Mouse (Mus musculus) forebrain, postnatal 0 days (tissue): Measurements from ENCODE around the gene Phxr2. TPM values are rescaled to one million over a fixed set of nuclear protein-coding genes. Genes with fewer than 3 reads are reported as not detected.

ENCODE experiments used
- ATAC-seq: fragments of 200-750 bp; cut with Nextera tagmentation; 2 replicates; pipeline ENCODE4 v1.8.0; 2017; ENCODE audit warnings: mild to moderate bottlenecking, moderate library complexity
- DNase-seq: peaks from one replicate; pipeline ENCODE4 v3.0.0-alpha.2; 2015
- H3K27ac ChIP-seq: fragments of 300-500 bp; sonication (generic); 2 replicates; pipeline ENCODE4 v1.5.1; 2014; ENCODE audit warnings: low read depth, mild to moderate bottlenecking, antibody characterized with exemption, low read length, moderate library complexity, mixed read lengths
- H3K27me3 ChIP-seq: fragments of 300-500 bp; sonication (generic); 2 replicates; pipeline ENCODE4 v1.6.1; 2014; ENCODE audit warnings: mild to moderate bottlenecking, low read length, mixed read lengths; ENCODE audit not compliant: insufficient read depth
- H3K36me3 ChIP-seq: fragments of 300-500 bp; sonication (generic); 2 replicates; pipeline ENCODE4 v1.6.1; 2014; ENCODE audit warnings: mild to moderate bottlenecking, moderate library complexity; ENCODE audit not compliant: insufficient read depth
- H3K4me1 ChIP-seq: fragments of 300-500 bp; sonication (generic); 2 replicates; pipeline ENCODE4 v1.6.1; 2014; ENCODE audit warnings: antibody characterized with exemption; ENCODE audit not compliant: insufficient read depth
- H3K4me2 ChIP-seq: fragments of 300-500 bp; sonication (generic); 2 replicates; pipeline ENCODE4 v1.6.1; 2014; ENCODE audit warnings: low read depth, mild to moderate bottlenecking, moderate library complexity
- H3K4me3 ChIP-seq: fragments of 300-500 bp; sonication (generic); 2 replicates; pipeline ENCODE4 v1.5.1; 2014; ENCODE audit warnings: low read depth, low read length, mixed read lengths
- H3K9ac ChIP-seq: fragments of 300-500 bp; sonication (generic); 2 replicates; pipeline ENCODE4 v1.6.1; 2014; ENCODE audit warnings: mild to moderate bottlenecking
- H3K9me3 ChIP-seq: fragments of 300-500 bp; sonication (generic); 2 replicates; pipeline ENCODE4 v1.6.1; 2016; ENCODE audit warnings: low read length
- CTCF ChIP-seq: sonication (generic); IDR thresholded peaks from 2 replicates; pipeline ENCODE4 v1.5.1; 2016; ENCODE audit warnings: antibody characterized with exemption, control low read depth, low read depth
- WGBS: fragments of 180-500 bp; shearing (Covaris S2); extraction: QIAGEN DNeasy Blood & Tissue Kit; methylation state at CpG from one replicate; pipeline ENCODE4 v1.1.7; 2014; 5-methylcytosine and 5-hydroxymethylcytosine counted together
- polyA plus RNA-seq: library from polyadenylated mRNA; unstranded; fragments of >200 nt; fragmentation: Nextera tagmentation; extraction: Ambion mirVana; gene quantifications from 2 replicates; pipeline ENCODE4 v1.2.1, GENCODE M21; 2015
- total RNA-seq: library from RNA; depleted of rRNA; stranded (reverse); fragments of >200 nt; gene quantifications from 2 replicates; pipeline ENCODE4 v1.2.3, GENCODE M21; 2014

Gene Phxr2
- total and polyA plus RNA-seq, 2 experiments from 2014 or later, result not detected

DNA sequence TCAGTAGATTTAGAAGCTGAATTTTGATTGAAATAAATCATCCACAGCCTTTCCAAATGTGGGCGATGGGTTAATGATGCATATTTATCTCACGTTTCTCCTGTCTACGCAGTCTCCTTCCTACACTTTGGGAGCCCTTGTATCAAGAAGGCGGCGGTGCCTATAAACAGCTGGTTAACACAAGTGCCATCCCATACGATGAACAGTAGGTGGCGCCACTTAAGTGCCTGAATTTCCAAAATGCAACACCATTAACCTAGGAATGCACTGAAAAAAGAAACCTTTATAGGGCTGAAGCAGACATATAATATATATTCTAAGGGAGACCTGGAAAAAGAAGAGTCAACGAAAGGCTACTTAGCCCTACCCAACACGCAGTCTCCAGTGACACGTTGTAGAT is 28.8 kb downstream of the Phxr2 start:
- Histone ChIP-seq H3K9ac (no peak overlapping the region), H3K4me2 (no peak overlapping the region), H3K36me3 (no peaks in the 10 kb centered on the region), H3K4me3 (no peak overlapping the region), H3K4me1 (no peaks in the 10 kb centered on the region), H3K9me3 (no peaks in the 10 kb centered on the region), H3K27me3 (no peaks in the 10 kb centered on the region), H3K27ac (no peak overlapping the region)
- peak; percentile 33 for DNase-seq
- TF ChIP-seq CTCF, result peak; percentile 67
- no peak for ATAC-seq
- WGBS, result 71% methylated on average over 10 of the region's 10 CpGs

DNA sequence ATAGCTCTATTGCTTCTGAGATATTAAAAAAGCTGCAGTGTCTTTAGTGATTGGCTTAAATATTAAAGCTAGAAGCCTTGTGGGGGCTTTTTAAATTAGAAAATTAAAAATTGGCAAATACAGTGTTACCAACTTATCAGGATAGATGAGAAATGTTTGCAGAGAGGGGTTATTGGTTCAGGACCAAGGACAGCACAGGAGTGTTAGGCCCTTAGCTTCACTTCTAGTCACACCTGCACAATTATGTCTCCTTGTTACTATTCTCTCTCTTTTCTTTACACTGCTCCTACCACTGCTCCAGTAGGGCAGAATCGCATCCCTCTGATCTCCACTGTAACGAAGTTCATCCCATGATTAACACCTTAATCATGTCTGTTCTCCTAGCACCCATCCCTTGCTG is 31.0 kb downstream of the Phxr2 start:
- no peaks in the 10 kb centered on the region for H3K36me3 ChIP-seq
- no peak overlapping the region for H3K9ac ChIP-seq
- DNase-seq, result no peak
- 82% methylated on average over 2 of the region's 2 CpGs for WGBS
- no peaks in the 10 kb centered on the region for H3K4me1 ChIP-seq
- H3K4me3 ChIP-seq, result no peak overlapping the region
- no peaks in the 10 kb centered on the region for H3K9me3 ChIP-seq
- no peak for TF ChIP-seq CTCF
- no peaks in the 10 kb centered on the region for H3K27me3 ChIP-seq
- ATAC-seq, result no peak
- no peak overlapping the region for H3K4me2 ChIP-seq
- no peak overlapping the region for H3K27ac ChIP-seq

DNA sequence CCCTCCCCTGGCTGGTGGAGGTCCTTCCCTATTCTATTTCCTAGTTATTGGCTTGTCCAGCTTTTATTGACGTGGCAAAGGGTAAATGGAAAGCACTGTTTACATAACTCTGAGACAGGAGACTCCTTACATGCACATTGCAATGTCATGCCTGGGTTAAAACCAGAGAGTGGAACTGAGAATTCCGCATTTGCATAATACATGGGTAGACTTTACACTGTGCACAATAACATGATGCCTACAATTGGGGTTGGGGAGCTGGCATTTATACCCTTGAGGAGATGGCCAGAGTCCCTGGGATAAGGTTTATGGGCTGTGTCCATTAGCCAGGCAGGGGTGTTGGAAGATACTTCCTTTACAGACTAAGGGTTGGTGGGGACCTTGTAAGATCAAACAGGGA is 32.8 kb downstream of the Phxr2 start:
- no peaks in the 10 kb centered on the region for H3K9me3 ChIP-seq
- no peaks in the 10 kb centered on the region for H3K27me3 ChIP-seq
- DNase-seq, result no peak
- ATAC-seq, result no peak
- WGBS, result 93% methylated on average over 2 of the region's 2 CpGs
- no peak overlapping the region for H3K4me3 ChIP-seq
- no peaks in the 10 kb centered on the region for H3K4me1 ChIP-seq
- H3K27ac ChIP-seq, result no peak overlapping the region
- no peaks in the 10 kb centered on the region for H3K36me3 ChIP-seq
- no peak for TF ChIP-seq CTCF
- no peak overlapping the region for H3K4me2 ChIP-seq
- H3K9ac ChIP-seq, result no peak overlapping the region

DNA sequence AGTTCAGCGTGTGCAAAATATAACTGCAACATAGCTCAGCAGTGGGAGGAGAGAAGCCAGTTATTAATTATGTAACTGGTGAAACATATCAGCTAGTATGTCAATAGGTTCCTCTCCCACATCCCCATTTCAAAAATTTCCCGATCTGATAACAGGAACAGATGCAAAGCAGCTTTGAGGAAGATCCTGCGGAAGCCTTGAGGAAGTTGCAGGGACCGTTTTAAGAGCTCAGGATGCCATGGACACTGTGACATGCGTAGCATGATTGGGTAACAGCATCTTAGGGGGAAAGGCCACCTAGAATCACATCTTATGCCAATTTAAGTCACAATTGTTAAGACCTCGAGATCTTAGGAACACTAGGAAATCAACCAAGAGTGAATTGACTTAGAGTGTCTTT is 36.2 kb downstream of the Phxr2 start:
- DNase-seq (no peak), ATAC-seq (no peak)
- Histone ChIP-seq H3K27ac (no peak overlapping the region), H3K27me3 (no peaks in the 10 kb centered on the region), H3K36me3 (no peaks in the 10 kb centered on the region), H3K9ac (no peak overlapping the region), H3K9me3 (no peaks in the 10 kb centered on the region), H3K4me2 (no peak overlapping the region), H3K4me1 (no peaks in the 10 kb centered on the region), H3K4me3 (no peak overlapping the region)
- no peak for TF ChIP-seq CTCF
- 85% methylated on average over 6 of the region's 6 CpGs for WGBS

DNA sequence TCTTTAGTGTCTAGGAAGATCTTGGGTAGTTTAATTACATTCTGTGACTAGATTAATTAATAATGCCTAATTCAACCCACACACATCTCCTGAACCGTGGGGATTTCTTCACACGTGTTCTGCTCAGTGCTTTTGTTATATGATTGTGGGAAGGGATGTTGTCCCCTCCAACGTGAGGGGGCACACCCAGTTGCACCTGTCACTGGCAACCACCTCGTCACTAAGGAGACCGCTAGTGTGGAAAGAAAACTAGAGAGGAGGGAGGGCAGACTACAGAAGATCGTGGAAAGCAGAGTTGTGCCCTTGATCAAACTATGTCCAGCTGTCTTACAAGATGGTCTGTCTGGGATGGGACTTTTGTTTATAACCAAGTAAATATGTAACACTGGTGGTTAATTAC is 40.1 kb downstream of the Phxr2 start:
- no peaks in the 10 kb centered on the region for H3K4me1 ChIP-seq
- ATAC-seq (no peak), DNase-seq (no peak)
- no peak overlapping the region for H3K9ac ChIP-seq
- no peak for TF ChIP-seq CTCF
- no peaks in the 10 kb centered on the region for H3K27me3 ChIP-seq
- H3K4me3 ChIP-seq, result no peak overlapping the region
- H3K9me3 ChIP-seq, result no peaks in the 10 kb centered on the region
- H3K4me2 ChIP-seq, result no peak overlapping the region
- no peaks in the 10 kb centered on the region for H3K36me3 ChIP-seq
- 59% methylated on average over 6 of the region's 6 CpGs for WGBS
- no peak overlapping the region for H3K27ac ChIP-seq

DNA sequence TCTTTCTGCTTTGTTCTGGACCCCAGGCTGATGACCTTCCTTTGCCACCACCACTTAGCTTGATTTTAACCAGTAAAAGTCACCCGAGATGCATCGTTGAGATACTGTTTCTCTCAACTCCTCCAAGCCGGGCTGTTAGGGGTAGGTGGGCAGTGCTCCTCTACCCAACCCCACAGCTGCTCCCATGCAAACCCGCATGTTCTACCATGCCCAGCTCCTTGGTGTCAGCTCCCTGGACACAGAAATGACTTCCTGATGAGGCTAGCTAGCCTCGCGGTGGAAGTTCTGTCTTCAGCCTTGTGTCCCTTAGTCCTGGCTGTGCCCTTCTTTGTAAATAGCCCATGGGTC is 40.9 kb downstream of the Phxr2 start:
- Histone ChIP-seq H3K27me3 (no peaks in the 10 kb centered on the region), H3K9me3 (no peaks in the 10 kb centered on the region), H3K27ac (no peak overlapping the region), H3K36me3 (no peaks in the 10 kb centered on the region), H3K4me1 (no peaks in the 10 kb centered on the region), H3K9ac (no peak overlapping the region), H3K4me2 (no peak overlapping the region), H3K4me3 (no peak overlapping the region)
- 69% methylated on average over 6 of the region's 6 CpGs for WGBS
- peak; percentile 21; the same call in 1 of the 2 replicates for ATAC-seq
- DNase-seq, result no peak
- TF ChIP-seq CTCF, result no peak

DNA sequence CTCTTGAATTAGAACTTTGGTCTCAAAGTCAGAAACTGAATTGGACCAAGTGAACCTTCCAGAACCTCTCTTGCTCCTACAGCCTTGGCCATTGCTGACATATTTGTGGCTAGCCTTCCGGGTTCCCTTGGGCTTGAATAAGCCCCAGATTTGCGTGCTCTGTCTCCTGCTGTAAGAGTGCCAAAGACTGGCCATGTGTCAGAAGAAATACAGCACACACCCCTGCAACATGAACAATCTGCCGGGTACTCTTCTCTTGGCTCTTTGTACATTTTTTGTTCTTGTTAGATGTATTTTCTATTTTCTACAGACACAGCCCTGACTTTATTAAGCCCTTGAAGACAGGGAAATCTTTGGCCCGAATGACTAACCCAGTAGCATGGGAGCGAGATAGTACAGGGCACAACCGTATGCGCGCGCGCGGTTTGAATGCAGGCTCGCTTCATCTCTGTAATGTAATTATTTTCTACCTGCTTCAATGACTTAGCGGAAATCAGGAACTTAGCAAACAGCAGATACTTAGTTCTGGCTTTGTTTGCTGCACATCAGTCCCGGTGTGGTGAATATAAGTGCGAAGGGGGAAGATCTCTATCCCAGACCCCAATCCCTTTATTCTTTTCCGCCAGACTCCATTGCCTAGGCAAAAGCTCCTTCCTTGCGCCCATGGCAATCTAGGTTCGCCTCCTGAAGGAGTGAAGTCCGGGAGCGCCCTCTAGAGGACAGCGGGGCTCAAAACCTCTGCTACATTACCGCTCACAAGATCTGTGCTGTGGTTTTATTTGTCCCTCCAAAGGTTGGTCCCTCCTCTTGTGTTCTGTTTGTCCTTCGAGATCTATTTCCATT is 41.5 kb downstream of the Phxr2 start:
- no peaks in the 10 kb centered on the region for H3K9me3 ChIP-seq
- no peak overlapping the region for H3K27ac ChIP-seq
- WGBS, result 41% methylated on average over 23 of the region's 23 CpGs
- H3K36me3 ChIP-seq, result no peaks in the 10 kb centered on the region
- H3K4me1 ChIP-seq, result no peaks in the 10 kb centered on the region
- TF ChIP-seq CTCF, result peak; percentile 94
- peak; percentile 94 for DNase-seq
- ATAC-seq, result peak; percentile 91
- H3K4me3 ChIP-seq, result no peak overlapping the region
- no peak overlapping the region for H3K9ac ChIP-seq
- H3K27me3 ChIP-seq, result no peaks in the 10 kb centered on the region
- H3K4me2 ChIP-seq, result no peak overlapping the region
